Mouse (Mus musculus) heart, adult 2 months (tissue): ENCODE results near the gene Arih1. TPM values are rescaled to one million over a fixed set of nuclear protein-coding genes. Genes with fewer than 3 reads are reported as not detected.

Experiments used
- DNase-seq, 2 experiments: peaks; one replicate each; pipeline ENCODE4 v3.0.0; 2021
- H3K27ac ChIP-seq: fragments of 200-600 bp; 2 replicates; pipeline ENCODE4 v1.8.1; 2022
- H3K27me3 ChIP-seq: fragments of 200-500 bp; 2 replicates; pipeline ENCODE4 v1.6.1; 2012; ENCODE audit warnings: mild to moderate bottlenecking, low read length, inconsistent platforms, mixed read lengths; ENCODE audit not compliant: control insufficient read depth, insufficient read depth
- H3K36me3 ChIP-seq: fragments of 200-500 bp; 2 replicates; pipeline ENCODE4 v1.6.1; 2012; ENCODE audit warnings: low read length, inconsistent platforms; ENCODE audit not compliant: control insufficient read depth, insufficient read depth
- H3K4me1 ChIP-seq: fragments of 200-500 bp; 2 replicates; pipeline ENCODE4 v1.6.1; 2011; ENCODE audit warnings: low read length; ENCODE audit not compliant: control insufficient read depth, insufficient read depth
- H3K4me3 ChIP-seq: fragments of 200-600 bp; 2 replicates; pipeline ENCODE4 v1.8.1; 2022
- H3K79me2 ChIP-seq: fragments of 200-500 bp; replicated peaks from 2 replicates; pipeline ENCODE4 v1.6.1; 2012; ENCODE audit warnings: mild to moderate bottlenecking, inconsistent platforms, low read length, moderate library complexity, mixed read lengths; ENCODE audit not compliant: control insufficient read depth, insufficient read depth
- H3K9ac ChIP-seq: fragments of 200-500 bp; 2 replicates; pipeline ENCODE4 v1.6.1; 2012; ENCODE audit warnings: low read depth, mild to moderate bottlenecking, control low read depth, inconsistent platforms, low read length, mixed read lengths
- CTCF ChIP-seq: fragments of 200-600 bp; IDR thresholded peaks from 2 replicates; pipeline ENCODE4 v1.8.1; 2022; ENCODE audit warnings: antibody characterized with exemption, mild to moderate bottlenecking, moderate library complexity
- EP300 ChIP-seq: fragments of 200-500 bp; IDR thresholded peaks from 2 replicates; pipeline ENCODE4 v1.6.1; 2011; ENCODE audit warnings: low read depth, low read length, control low read depth; ENCODE audit not compliant: insufficient read depth
- POLR2A ChIP-seq: fragments of 200-500 bp; IDR thresholded peaks from 2 replicates; pipeline ENCODE4 v1.6.1; 2011; ENCODE audit warnings: mild to moderate bottlenecking, low read depth, low read length, control low read depth; ENCODE audit not compliant: insufficient read depth
- WGBS: fragments of 180-500 bp; shearing (Covaris S2); methylation state at CpG from one replicate; pipeline ENCODE4 v1.1.7; 2018; 5-methylcytosine and 5-hydroxymethylcytosine counted together
- intact Hi-C: fragments of 180-260 bp; cut with DNase I; formaldehyde crosslinking; loops from one replicate; pipeline ENCODE4 v1.15.1; 2025
- polyA plus RNA-seq: library from polyadenylated mRNA; depleted of rRNA; stranded (reverse); fragments of >200 nt; gene quantifications from 2 replicates; pipeline ENCODE4 v1.2.3, GENCODE M21; 2012
- total RNA-seq, 2 experiments: library from RNA; stranded (reverse); gene quantifications; 2 replicates each; pipeline ENCODE4 v1.2.3; 2021

The Arih1 gene
- total and polyA plus RNA-seq, 3 experiments = 15.8 to 88.7 (median 79.2) TPM

GRCm38 (mm10) chr9:59482419-59482818 is 4.0 kb downstream of the Arih1 start:
- Histone ChIP-seq H3K27ac (no peak overlapping the region), H3K4me1 (peaks cover 8% of the 10 kb centered on the region), H3K27me3 (no peaks in the 10 kb centered on the region), H3K4me3 (no peak overlapping the region), H3K36me3 (peaks cover 35% of the 10 kb centered on the region), H3K9ac (no peak overlapping the region), H3K79me2 (peaks cover 7% of the 10 kb centered on the region; the same call in 1 of the 2 replicates)
- no peak for TF ChIP-seq POLR2A
- TF ChIP-seq CTCF = peak; percentile 80
- intact Hi-C loops = loop anchor here (10.0 kb wide), 1 partner anchor 58 kb away; no protein-coding TSS in a partner anchor
- peak; percentile 20 to 45 for DNase-seq
- 48% methylated on average over 1 of the region's 1 CpGs for WGBS

DNA sequence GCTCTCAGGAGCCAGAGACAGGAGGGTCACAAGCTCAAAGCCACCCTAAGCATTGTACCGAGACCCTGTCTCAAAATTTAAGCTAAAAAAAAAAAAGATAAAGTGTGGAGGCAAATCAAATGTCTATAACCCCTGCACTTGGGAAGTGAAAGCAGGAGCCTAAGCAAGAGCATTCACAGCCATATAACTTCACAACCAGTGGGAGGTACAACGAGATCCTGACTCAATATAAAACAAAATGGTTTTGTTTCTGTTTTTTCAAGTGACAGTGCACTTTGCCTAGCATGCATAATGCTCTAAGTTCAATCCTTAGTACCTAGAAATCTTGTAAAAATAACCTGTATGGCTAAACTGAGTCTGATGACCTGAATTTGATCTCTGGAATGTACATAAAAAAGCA is 9.8 kb downstream of the Arih1 start:
- peaks cover 10% of the 10 kb centered on the region for H3K4me1 ChIP-seq
- no peak overlapping the region for H3K9ac ChIP-seq
- DNase-seq = no peak
- intact Hi-C loops = no loop called here
- TF ChIP-seq POLR2A (no peak), EP300 (no peak), CTCF (no peak)
- peaks cover 10% of the 10 kb centered on the region; the same call in 1 of the 2 replicates for H3K79me2 ChIP-seq
- 81% methylated on average over 2 of the region's 2 CpGs for WGBS
- no peak overlapping the region for H3K27ac ChIP-seq
- no peaks in the 10 kb centered on the region for H3K27me3 ChIP-seq
- no peak overlapping the region for H3K4me3 ChIP-seq
- peaks cover 45% of the 10 kb centered on the region for H3K36me3 ChIP-seq

DNA sequence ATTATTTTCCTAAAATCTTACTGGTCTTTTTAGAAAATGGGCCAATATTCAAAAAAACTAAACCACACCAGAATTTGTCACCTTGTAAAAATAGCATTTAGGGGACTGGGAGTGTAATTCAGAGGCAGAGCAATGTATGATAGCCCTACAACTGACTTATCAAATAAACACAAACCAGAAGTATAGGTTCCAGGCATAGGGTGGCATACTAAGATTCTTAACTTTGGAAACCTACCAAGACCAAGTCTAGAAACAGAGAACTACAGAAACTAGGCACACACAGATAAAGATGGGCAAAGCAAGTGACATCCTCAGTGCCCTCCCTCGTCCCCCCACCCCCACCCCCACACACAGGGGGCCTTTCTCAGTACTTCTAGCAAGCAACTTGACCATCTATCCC is 11.6 kb downstream of the Arih1 start:
- no peak for DNase-seq
- intact Hi-C loops = no loop called here
- no peaks in the 10 kb centered on the region for H3K27me3 ChIP-seq
- peaks cover 10% of the 10 kb centered on the region; the same call in 1 of the 2 replicates for H3K79me2 ChIP-seq
- TF ChIP-seq CTCF (no peak), POLR2A (no peak), EP300 (no peak)
- H3K27ac ChIP-seq = no peak overlapping the region
- no peak overlapping the region for H3K9ac ChIP-seq
- WGBS = 68% methylated on average over 1 of the region's 1 CpGs
- peaks cover 48% of the 10 kb centered on the region for H3K36me3 ChIP-seq
- peaks cover 10% of the 10 kb centered on the region for H3K4me1 ChIP-seq
- H3K4me3 ChIP-seq = no peak overlapping the region

GRCm38 (mm10) chr9:59473171-59473570 is 13.2 kb downstream of the Arih1 start:
- peaks cover 9% of the 10 kb centered on the region; the same call in 1 of the 2 replicates for H3K79me2 ChIP-seq
- 71% methylated on average over 2 of the region's 2 CpGs for WGBS
- TF ChIP-seq POLR2A (no peak), EP300 (no peak), CTCF (no peak)
- intact Hi-C loops = no loop called here
- peaks cover 44% of the 10 kb centered on the region for H3K36me3 ChIP-seq
- H3K27ac ChIP-seq = no peak overlapping the region
- no peak overlapping the region for H3K4me3 ChIP-seq
- no peak for DNase-seq
- H3K9ac ChIP-seq = no peak overlapping the region
- peaks cover 10% of the 10 kb centered on the region for H3K4me1 ChIP-seq
- no peaks in the 10 kb centered on the region for H3K27me3 ChIP-seq

DNA sequence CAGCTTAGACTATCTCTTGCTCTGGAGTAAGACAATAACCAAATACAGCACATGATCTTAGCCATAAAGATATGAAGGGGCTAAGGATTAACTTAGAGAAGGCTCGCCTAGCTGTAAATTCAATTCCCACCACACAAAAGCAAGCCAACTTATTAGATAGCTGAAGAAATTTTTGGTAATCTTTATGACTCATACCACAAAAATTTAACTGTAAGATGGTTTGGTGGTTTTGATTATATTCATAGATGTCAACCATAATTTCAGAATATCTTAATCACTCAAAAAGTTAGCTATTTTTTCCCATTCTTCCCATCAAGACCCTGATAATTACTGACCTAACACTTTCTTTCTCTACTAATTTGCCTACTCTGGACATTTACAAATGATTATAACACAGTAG is 17.0 kb downstream of the Arih1 start:
- no peak overlapping the region for H3K27ac ChIP-seq
- no peak overlapping the region for H3K4me3 ChIP-seq
- TF ChIP-seq EP300 (no peak), CTCF (no peak), POLR2A (no peak)
- peaks cover 29% of the 10 kb centered on the region for H3K36me3 ChIP-seq
- DNase-seq = no peak
- WGBS = 54% methylated on average over 1 of the region's 1 CpGs
- H3K9ac ChIP-seq = no peak overlapping the region
- intact Hi-C loops = no loop called here
- peaks cover 3% of the 10 kb centered on the region; the same call in 1 of the 2 replicates for H3K79me2 ChIP-seq
- peaks cover 6% of the 10 kb centered on the region for H3K4me1 ChIP-seq
- no peaks in the 10 kb centered on the region for H3K27me3 ChIP-seq

- Histone ChIP-seq H3K9ac (no peak overlapping the region), H3K36me3 (peaks cover 21% of the 10 kb centered on the region), H3K27ac (no peak overlapping the region), H3K79me2 (peaks cover 3% of the 10 kb centered on the region; the same call in 1 of the 2 replicates), H3K27me3 (no peaks in the 10 kb centered on the region), H3K4me1 (peaks cover 5% of the 10 kb centered on the region), H3K4me3 (no peak overlapping the region)
- intact Hi-C loops = no loop called here
- WGBS = 17% methylated on average over 1 of the region's 1 CpGs
- no peak for DNase-seq
- no peak for TF ChIP-seq EP300
- no peak for TF ChIP-seq CTCF
- TF ChIP-seq POLR2A = no peak
These were observed 22.1 kb downstream of the Arih1 start for GRCm38 (mm10) chr9:59464293-59464692.
